Mouse (Mus musculus) cerebellum, adult 9-11 months (tissue): ENCODE measurements around the gene Hcst.
A peak's percentile ranks its signal among the peaks of the same experiment; 100 is the strongest.

Source experiments
- DNase-seq: peaks from one replicate; pipeline ENCODE4 v3.0.0; 2022

Hcst gene

DNA sequence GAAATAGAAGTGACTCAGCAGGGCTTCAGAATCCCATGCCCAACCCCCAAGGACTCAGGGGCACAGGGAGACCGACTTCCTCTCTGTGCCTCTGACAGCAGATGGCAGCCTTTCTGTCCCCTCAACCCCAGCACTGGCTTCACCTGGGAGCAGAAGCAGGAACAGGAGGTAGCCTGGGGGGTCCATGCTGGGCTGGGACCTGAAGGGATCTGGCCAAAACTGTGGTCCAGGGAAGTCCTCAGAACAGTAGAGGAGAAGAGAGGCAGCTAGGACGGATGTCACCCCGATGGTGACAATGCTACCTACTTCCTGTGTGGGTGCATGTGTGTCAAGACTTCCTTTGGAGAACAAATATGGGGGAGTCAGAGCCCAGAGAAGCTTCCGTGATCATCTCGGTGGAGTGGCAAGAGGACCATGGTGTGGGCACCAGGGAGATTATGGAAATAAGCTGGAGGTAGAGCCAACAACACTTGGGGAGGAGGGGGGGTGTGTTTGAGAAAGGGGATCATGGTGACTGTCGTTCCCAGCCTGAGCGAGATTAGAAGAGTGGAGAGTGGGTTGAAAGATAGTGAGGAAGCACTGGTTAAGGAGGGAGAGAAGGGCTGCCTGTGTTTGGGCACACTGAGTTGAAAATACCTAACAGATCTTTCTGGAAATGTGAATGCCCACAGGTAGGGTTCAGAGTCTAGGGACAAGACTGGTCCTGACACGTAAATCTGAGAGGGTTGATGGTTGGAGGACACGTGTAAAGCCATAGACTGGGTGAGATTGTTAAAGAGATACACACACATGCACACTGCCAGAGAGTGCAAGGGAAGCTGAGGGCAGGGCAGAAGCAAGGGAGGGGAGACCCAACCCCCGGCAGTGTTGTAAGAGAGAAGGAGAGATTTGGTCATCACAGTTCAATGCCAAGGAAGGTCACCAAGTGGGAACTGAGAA is at the start of gene Hcst:
TSS of gene Hcst (minus strand) at position 294 of the 939 bp plus-strand sequence.
- DNase-seq = no peak

DNA sequence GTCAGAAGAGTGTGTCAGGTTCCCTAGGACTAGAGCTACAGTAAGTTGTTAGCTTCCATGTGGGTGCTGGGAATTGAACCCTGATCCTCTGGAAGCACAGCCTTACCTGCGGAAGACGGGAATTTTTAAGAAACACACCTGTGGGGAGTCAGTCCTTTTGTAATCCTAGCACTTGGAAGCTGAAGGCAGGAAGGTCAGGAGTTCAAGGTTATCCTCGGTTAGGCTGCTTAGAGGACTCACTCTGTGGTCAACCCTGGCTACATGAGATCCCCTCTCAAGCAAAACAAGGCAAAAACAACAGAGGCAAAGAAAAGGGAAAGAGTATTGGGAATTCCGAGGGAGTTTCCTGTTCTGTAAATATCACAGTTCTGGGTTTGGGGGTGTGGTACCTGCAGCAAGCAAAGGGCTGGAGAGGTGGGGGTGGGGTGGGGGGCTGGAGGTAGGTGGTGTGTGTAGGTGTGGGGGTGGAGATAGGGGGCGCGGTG is 45.2 kb upstream of the Hcst start:
- DNase-seq = no peak

DNA sequence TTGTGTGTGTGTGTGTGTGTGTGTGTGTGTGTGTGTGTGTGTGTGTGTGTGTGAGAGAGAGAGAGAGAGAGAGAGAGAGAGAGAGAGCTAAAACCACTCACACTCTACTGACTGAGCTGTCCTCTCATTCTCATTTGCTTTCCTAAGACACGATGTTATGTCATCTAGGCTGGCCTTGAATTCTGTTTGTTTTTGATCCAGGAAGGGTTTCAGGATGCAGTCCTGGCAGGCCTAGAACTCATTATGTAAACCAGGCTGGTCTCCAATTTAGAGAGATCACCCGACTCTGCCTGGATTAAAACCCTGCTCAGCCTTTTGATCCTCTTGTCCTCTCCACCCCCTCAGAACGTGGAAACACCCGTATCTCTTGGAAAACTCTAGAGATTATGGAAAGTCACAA is 44.3 kb upstream of the Hcst start:
- no peak for DNase-seq

DNA sequence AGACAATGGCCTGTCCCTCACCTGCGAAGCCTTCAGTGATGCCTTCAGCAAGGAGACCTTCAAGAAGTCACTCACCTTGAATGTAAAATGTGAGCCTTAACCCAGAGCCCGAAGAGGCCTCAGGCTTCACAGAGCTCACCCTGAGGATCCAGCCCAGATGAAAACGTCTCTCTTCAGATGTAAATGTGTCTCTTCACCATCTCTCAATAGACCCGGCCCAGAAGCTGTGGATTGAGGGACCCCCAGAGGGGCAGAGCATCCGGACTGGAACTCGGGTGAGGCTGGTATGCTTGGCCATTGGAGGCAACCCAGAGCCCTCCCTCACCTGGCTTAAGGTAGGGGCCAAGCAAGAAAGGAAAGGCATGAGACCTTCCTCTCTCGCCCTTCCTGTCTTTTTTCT is 43.9 kb upstream of the Hcst start:
- no peak for DNase-seq

DNA sequence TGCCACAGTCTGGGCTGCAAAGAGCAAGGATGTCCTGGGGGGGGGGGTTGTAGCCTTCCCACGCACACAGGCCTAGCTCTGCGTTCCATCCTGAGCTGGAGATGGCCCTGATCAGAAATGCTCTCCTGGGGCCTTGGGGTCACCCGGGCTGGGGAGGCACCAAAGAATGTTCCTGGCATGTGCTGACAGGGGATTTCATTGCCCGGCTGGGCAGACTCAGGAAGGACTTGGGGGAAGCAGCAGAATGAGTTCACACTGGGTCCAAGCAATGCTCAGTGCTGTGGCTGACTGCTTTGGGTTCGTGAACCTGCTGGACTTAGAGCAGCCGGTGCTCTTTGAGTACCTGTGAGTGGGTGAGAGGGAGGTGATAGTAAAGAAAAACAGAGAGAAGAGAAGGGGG is 39.8 kb upstream of the Hcst start:
- DNase-seq = no peak

DNA sequence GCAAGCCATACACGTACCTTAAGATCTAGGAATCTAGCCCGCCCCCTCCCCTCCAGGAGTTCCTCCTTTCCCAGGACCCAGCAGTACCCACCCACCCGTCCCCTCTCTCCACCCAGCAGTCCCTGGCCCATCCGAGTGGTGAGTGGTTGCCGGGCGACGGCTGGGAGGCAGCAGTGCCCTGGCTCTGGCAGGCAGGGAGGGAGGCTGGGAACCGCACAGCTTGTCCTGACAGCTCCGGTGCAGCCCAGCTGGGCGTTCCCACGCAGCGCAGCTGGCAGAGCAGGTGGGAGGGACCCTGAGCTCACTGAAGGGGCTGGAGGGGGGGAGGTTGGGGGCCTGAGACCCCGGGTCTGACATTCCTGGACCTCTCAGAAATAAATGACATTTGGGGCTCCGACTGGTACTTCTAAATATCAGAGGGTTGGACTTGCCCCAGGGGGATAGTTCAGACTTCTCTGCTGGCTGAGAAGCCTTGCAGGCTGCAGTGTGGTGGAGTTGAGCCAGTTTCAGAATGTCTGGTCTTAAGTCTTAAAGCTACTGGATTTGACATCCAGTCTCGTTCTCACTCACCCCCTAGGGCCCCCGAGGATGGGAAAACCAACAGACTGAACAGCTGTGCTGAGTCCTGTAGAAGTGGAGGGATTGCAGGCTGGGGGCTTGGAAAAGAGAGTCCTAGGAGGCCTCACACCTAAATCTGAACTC is 38.1 kb upstream of the Hcst start, which contains the start of the genes Kirrel2 and Nphs1:
TSS of gene Kirrel2 (minus strand) at position 62 of the 702 bp plus-strand sequence.
TSS of gene Nphs1 (plus strand) at position 687 of the 702 bp plus-strand sequence.
- DNase-seq = no peak

DNA sequence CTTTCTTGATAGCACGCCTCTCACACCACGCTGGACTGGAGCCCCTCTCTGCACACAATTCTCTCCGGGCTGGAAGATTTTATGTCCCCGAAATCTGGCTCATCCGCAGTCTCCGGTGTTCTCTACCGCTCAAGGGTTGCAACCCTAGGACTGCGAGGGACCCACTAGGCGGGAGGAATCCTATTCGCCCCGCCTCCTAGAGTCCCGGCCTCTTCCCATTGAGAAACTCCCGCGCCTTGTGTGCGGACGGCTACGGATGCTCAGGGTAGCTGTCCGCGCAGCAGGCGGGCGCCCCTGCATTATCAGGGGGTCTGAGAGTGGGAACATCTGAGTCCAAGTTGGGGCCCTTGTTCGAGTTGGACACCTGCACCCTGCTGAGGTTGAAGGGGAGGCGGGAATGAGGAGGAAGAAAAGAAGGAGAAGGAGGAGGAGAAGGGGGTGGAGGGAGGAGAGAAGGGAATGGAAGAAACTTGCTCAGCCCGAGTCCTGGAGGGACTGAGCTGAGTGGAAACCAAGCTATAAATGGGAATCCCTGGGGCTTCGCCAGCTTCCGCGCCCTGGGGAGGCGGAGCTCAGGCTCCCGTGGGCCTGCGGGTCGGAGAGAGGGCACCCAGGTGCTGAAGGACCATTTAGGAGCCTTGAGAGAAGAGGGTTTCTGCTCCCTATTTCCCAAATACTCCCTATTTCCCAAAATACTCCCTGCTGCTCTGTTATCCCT is 37.4 kb upstream of the Hcst start:
- no peak for DNase-seq

DNA sequence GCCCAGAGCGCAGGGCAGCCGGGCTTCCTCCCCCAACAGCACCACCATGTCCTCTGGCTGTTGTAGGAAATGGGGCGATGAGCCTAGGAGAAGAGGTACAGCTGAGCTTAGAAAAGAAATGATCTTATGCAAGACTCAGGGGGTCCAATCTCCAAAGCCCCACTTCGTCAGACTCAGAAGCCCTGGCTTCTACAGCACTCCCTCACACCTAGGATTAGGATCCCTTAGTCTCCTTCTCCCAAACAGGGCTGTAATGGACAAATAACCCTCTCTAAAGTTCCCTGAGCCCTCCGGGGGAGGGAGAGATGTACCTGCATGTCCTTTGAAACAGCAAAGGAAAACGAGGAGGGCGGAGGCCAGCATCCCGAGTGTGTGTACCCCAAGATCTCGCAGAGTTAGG is 36.8 kb upstream of the Hcst start:
- no peak for DNase-seq

DNA sequence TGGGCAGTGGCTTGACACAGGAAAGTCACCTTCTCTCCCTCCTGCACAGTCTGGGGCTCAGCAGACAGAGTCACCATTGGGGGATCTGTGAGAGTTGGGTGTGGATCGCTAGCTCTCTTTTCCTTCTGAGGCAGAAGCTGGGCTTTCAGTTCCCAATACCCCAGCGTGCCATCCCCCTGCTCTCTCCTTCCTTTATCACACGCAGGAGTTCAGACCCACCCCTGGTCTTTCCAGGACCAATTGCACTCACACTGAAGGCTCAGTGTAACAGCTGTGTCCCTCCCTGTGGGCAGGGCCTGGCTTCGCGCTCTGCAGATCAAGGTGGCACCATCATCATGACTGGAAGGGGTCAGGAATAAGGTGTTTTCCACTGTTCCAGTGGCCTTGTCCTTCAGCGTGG is 34.6 kb upstream of the Hcst start:
- DNase-seq = no peak

DNA sequence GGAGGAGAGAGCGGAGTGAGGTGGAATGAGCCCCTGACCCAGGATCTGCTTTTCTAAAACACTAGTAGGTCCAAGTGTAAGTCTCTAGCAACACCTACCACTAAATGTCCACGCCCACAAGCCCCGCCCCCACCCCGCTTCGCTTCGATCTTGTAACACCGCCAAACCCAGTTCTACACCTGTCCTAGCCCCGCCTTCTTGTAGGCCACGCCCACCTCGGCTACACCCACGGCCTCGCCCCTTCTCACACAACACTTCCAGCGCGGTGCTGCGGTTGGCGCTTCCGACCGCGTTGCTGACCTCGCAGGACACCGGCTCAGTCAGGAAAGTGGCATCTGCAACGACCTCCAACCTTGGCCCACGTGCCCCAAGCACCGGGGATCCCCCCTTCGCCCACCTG is 34.1 kb upstream of the Hcst start:
- DNase-seq = no peak

DNA sequence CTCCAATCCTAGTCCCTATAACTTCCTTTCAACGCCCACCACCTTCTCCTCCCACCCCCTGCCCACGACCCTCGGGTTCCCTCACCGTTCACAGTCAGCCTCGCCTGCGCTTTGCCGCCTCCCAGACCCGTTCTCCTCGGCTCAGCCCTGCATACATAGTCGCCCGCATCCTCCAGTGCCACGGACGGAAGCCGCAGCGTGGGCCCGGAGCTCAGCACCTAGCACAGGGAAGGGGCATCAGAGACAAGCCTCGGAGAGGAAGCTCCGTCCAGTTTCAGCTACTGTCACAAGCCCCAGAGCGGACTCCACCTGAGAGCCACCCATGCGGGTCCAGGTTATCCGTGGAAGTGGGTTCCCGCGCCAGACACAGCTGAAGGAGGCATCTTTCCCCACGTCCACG is 33.7 kb upstream of the Hcst start:
- DNase-seq = no peak

DNA sequence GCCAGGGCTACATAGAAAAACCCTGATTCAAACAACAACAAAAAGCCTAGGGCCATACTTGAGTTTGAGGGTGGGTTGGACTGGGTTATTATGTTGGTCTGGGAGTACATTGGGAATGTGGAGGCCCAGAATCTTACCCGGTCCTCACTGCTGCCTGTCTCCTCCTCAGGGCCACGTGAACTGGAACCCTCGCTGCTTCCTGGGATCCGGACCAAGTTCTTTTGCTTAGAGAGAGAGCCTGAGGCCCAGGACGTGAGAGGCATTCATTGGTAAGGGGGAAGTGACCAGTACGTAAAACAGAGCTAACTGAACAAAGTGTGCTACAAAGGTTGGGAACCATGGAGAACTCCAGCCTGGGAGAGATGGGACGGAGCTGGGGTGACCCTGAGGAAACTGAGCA is 30.6 kb upstream of the Hcst start:
- no peak for DNase-seq

DNA sequence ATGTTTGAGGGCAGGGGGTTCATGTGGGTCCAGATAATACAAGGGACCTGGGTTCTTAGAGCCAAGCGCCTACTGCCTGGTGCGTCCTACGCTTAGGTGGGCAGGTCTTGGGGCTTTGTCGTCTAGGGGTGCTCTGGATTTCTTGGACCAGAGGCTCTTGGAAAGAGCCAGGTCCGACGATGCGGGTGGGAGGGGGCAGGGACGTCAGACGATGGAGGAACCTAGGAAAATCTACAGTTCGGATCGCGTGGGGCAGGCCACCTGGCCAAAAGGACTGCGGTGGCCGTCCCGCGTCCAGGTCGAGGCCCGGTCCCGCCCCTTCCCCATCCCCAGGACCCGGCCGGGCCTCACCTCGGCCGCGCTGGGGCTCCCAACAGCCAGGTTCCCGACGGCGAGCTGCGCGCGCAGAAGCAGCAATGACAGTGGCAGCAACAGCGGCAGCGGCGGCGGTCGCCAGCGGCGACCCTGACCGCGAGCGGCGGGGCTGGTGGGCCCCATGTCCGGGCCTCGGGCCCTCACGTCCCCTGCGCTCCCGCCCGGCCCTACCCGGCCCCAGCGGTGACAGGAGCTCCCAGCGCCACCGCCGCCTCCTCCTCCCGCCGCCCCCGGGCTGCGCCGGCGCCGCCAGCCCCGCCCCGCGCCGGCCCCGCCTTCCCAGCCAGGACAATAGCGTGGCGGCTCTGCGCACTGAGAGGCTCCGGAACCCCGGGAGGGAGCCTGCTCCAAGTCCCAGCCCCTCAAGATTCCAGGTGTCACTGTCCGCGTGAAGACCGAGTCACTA is 25.5 kb upstream of the Hcst start, which contains the start of gene Aplp1:
TSS of gene Aplp1 (minus strand) at position 565 of the 781 bp plus-strand sequence.
- DNase-seq = peak; percentile 83

DNA sequence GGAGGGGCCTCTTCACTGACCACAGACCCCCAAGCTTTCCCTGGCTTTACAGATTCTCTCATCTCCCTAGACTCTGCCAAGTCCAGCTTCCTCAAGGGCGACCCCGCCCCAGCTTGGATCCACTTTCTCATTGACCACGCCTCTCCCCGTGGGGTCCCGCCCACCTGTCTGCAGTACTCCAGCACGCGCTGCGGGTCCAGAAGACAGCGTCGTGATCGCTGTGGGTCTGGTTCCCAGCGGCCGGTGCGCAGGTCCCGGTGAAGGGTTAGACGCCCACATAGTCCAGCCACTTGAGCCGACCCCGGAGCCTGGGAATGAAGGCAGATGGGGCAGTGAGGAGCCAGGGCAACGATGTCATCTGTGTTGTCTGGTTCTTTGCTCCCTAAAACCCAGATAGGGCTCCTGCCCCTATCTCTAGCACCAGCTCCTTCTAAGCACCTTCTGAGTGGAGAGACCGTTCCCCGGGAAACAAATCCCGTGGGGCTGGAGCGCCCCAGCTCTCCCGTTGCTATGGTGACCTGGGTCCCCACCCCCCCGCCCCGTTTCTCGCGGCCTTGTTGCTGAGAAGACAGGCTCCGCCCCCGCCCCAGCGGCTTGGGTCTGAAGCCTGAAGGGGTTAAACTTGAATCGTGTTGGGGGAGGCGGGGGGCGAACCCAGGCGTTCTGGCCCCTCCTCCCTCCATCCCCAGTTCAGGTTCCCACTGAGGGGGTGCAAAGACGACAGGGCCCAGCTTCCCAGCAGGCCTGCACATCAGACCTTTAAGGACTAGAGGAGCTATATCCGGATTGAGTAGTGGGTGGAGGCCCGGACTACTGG is 24.7 kb upstream of the Hcst start:
- peak; percentile 68 for DNase-seq

DNA sequence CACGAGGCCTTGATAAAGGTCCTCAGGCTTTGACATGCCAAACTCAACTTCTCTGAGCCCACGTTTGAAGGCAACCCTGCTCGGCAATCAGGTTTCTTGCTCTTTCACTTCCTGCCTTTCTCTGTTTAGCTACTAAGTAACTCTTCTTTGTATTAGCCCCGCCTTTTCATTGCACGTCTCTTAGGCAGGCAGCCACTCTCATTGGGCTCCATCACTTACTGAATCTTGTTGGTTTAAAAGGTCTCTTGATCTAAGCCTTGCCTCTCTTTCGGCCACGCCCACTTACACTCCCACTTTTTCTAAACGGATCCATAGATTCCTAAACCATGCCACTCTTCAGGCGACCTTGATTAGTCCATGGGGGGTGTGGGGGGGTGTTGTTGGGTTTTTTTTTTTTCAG is 24.0 kb upstream of the Hcst start:
- DNase-seq = no peak

DNA sequence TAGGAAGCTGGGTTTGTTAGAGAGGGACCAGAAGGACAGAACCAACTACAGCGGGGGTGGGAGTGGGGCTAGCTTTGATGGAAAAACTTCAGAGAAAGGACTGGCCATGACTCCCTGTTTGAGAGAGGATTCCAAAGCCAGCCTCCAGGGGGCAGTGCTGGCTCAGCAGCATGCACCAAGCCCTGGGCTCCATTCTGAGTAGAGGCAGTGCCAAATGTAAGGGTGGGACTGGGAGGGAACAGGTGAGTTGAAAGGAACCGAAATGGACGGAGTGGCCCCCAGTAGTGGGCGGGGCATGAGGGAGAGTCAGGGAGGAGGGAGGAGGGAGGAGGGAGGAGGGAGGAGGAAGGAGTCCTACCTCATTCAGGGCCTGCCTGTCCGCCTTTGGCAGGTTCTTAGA is 21.0 kb upstream of the Hcst start:
- DNase-seq = peak; percentile 66

DNA sequence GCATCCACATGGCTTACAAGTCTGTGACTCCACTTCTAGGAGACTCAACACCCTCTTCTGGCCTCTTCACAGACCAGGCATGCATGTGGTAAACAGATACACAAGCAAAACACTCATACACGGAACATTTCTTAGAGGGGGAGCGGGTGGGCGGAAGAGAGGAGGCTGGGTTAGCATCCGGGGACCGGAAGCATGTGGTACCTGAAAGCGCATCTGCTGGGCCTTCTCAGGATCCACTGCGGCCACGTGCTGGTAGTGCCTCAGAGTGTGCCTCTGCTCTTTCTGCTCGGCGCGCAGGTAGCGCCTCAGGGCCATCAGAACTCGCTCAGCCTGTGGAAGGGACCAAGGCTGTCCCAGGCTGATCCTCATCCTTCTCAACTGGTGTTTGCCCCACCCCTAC is 20.1 kb upstream of the Hcst start:
- no peak for DNase-seq

DNA sequence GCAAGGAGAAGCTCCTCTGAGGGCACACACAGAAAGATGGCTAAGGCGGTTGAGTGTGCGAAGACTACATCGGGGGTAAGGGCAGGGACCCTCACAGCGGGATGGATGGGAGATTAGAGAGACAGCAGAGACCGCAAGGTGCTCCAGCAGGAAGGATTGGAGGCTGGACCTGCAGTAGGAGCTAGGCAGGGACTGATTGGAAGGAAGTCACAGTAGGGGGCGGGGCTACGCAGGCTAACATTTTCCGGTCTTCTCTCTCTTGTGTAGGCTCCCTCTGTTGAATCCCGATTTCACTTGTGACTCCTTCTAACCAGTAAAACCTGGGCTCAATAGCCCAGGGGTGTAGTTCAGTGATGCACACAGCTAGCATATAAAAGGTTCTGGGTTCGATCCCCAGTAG is 17.2 kb upstream of the Hcst start:
- DNase-seq = no peak

DNA sequence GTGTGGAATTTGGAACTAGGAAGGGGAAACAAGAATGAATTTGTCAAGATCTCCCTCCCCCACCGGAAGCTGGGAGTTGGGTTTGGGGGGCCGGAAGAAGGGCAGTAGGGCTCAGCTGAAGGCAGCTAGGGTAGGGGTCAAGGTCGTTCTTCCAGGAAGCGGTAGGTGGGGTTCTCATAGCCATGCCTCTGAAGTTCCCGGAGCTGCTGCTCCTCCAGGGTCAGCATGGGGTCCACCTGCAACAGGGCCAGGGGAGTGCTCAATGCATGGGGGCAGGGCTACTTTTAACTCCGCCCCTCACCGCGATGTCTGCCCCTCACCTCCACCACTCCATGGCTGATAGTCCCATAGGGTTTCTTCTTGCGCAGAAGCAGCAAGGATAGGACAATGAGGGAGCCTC is 15.5 kb upstream of the Hcst start:
- no peak for DNase-seq

DNA sequence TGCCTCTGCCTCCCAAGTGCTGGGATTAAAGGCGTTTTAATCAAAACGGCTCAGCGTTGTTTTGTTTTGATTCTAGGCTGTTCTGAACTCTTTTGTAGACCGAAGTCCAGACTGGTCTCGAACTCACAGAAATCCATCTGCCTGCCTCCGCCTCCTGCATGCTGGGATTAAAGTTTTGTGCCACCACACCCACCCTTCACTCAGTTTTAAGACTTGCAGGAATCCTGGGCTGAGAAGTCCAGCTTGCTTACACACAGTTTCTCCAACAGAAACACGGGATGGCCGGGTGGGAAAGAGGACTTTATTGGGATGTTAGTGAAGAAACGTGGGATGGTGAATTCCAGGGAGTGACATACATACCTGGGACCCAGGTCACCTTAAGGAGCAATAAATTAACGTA is 15.0 kb upstream of the Hcst start:
- no peak for DNase-seq

DNA sequence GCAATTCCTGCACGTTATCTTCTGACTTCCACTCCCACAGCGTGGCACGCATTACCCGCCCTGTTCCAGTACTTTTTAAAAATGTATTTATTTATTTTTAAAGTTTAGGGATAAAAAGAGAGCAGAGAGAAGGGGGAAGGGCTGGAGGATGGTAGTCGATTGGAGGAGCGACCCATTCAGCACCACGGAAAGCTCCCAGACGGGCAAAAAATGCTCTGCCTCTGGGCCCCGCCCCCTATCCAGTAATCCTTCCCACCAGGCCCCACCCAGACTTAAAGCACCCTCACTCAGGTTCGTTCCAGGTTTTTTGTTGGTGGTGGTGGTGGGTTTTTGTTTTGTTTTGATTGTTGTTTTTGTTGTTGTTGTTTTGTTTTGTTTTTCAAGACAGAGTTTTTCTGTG is 14.6 kb upstream of the Hcst start:
- no peak for DNase-seq

DNA sequence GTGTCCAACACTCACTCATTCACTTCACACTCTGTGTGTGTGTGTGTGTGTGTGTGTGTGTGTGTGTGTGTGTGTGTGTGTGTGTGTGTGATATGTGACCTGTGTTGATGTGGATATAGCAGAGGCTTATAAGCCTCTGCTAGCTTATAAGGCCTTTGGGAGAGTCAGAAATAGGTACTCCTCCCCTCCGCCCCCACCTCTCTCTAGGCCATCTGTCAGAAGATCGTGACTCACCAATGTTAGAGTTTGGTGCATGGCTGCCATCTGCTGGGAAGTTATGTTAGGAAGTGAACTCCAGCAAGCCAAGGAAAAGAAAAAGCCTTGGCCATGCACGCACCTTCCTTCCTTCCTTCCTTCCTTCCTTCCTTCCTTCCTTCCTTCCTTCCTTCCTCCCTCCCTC is 12.1 kb upstream of the Hcst start:
- DNase-seq = peak; percentile 94
